In genomic region chr6:127896425-127896824, GRCm38 (mm10) we compare ENCODE assay signal across 18 mouse cellular contexts. TPM values are rescaled to one million over a fixed set of nuclear protein-coding genes. Genes with fewer than 3 reads are reported as not detected.
"Had no signal": no experiment of that assay in that cellular context is flagged by ENCODE, and none has a peak within 500 bp of the region (broad histone marks: within the 10 kb centered on the region; RNA-seq: fewer than 3 reads in every experiment).

No protein-coding gene starts in this region.

- H3K27ac ChIP-seq: liver, embryonic 12.5 days; liver, embryonic 14.5 days; midbrain, embryonic 10.5 days; neural tube, embryonic 13.5 days; neural tube, embryonic 15.5 days had no signal

- H3K9me3 ChIP-seq: liver, embryonic 12.5 days; midbrain, embryonic 10.5 days; neural tube, embryonic 13.5 days; neural tube, embryonic 15.5 days had no signal

- H3K4me1 ChIP-seq: liver, embryonic 12.5 days had no signal

- DNase-seq: lung, embryonic 14.5 days; midbrain, embryonic 14.5 days; retina, postnatal 1 day; right cerebral cortex, adult 18-20 months; right cerebral cortex, postnatal 25 days; right cerebral cortex, postnatal 4 days; spleen, adult 18-20 months; thymus, adult 2 months; thymus, postnatal 25 days; thymus, postnatal 4 days had no signal

- H3K9ac ChIP-seq: liver, embryonic 12.5 days; liver, embryonic 14.5 days; lung, embryonic 14.5 days; neural tube, embryonic 13.5 days; neural tube, embryonic 15.5 days had no signal

- H3K36me3 ChIP-seq: liver, embryonic 12.5 days; midbrain, embryonic 10.5 days; neural tube, embryonic 13.5 days; neural tube, embryonic 15.5 days had no signal

- H3K27me3 ChIP-seq: neural tube, embryonic 13.5 days; neural tube, embryonic 15.5 days had no signal

- H3K4me2 ChIP-seq: liver, embryonic 12.5 days; lung, embryonic 14.5 days; neural tube, embryonic 13.5 days; neural tube, embryonic 15.5 days had no signal

- H3K4me3 ChIP-seq: liver, embryonic 12.5 days; midbrain, embryonic 10.5 days; myocyte; neural tube, embryonic 13.5 days; neural tube, embryonic 15.5 days had no signal

- ATAC-seq: liver, embryonic 12.5 days; midbrain, embryonic 16.5 days had no signal

RNA-seq across cellular contexts. Expression of gene Tspan11, which starts 9.0 kb away (rescaled TPM):
- polyA plus RNA-seq: liver, adult 2 months had no signal
